Mouse (Mus musculus) brain, embryonic 14.5 days (tissue): ENCODE results near the gene Dazap2.

Experiments
- CTCF ChIP-seq: fragments of 200-500 bp; IDR thresholded peaks from 2 replicates; pipeline ENCODE4 v1.5.1; 2012; ENCODE audit warnings: inconsistent platforms, mild to moderate bottlenecking, moderate library complexity, borderline replicate concordance; ENCODE audit not compliant: insufficient read depth, insufficient read length; ENCODE audit errors: extremely low read depth
- POLR2A ChIP-seq: fragments of 200-500 bp; IDR thresholded peaks from 2 replicates; pipeline ENCODE4 v1.6.1; 2012; ENCODE audit warnings: mild to moderate bottlenecking, inconsistent platforms, borderline replicate concordance; ENCODE audit not compliant: poor library complexity, insufficient read depth, insufficient read length, severe bottlenecking; ENCODE audit errors: extremely low read depth

GRCm38 (mm10) chr15:100619200-100619599 lies 4.1 kb downstream of the Dazap2 start:
- no peak for TF ChIP-seq POLR2A
- no peak for TF ChIP-seq CTCF
